Mouse (Mus musculus) heart, adult 18-20 months (tissue): Measurements from ENCODE around the gene Fbxw26. TPM values are rescaled to one million over a fixed set of nuclear protein-coding genes. Genes with fewer than 3 reads are reported as not detected.
"Not testable (repeated sequence)": the region's sequence is repeated elsewhere in the genome, so short reads cannot be mapped to it uniquely, and the experiment has no call there.

Experiments used
- DNase-seq, 2 experiments: peaks; one replicate each; pipeline ENCODE4 v3.0.0; 2021 to 2022; ENCODE audit warnings: mixed read lengths in 1 of 2
- long read RNA-seq, 2 experiments: library from polyadenylated mRNA; stranded (forward); transcript quantifications; one replicate each; pipeline ENCODE4 v2.0.0; 2021
- total RNA-seq, 2 experiments: library from RNA; stranded (reverse); gene quantifications; 2 replicates each; pipeline ENCODE4 v1.2.3; 2021

Fbxw26 gene
- not detected for total RNA-seq
- long read RNA-seq, experiment 1: 0 reads
- long read RNA-seq, experiment 2: 0 reads

- DNase-seq: not testable (repeated sequence)
Observed at GRCm38 (mm10) chr9:109745989-109746388, at the start of gene Fbxw26. Gene Fbxw26, minus strand, starts transcription at chr9:109746089.

DNA sequence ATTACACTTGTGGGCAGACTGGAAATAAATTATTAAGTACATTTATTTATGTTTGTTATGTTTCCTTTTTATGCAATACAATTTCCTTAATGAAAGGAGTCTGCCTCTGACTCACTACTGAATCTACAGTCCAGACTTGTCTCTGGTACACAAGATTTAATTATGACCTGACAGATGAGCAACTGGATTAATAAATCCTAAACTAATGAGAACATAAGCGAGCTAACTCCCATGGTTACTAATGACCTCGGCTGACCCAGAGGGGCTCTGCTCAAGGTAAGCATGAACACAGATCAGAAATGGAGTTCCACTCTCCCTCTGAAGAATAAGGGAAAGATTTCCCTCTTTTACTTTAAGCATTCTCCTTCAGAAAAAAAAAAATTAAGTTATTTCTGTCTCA, 49.3 kb upstream of the Fbxw26 start:
- no peak for DNase-seq

DNA sequence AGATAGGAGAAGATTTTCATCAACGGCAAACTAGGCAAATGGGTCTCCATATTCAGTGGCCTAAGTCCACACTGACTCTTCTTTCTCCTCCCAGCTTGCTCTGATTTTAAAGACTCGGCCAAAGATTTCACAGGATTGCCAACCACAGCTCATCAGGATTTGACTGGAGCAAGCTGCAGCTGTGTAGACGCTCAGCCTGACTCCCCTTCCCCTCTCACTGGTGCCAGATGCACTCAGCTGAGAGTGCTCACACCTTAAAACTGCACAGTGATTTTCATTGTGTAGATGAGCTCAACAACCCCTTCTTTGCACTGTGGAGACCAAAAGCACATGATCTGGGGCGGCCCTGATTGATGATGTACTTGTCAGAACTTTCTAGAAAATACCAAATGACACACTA, 44.7 kb upstream of the Fbxw26 start, which contains the start of gene Fbxw27:
Gene Fbxw27, minus strand, starts transcription at position 101 of the 400 bp plus-strand sequence.
- not testable (repeated sequence) for DNase-seq

GRCm38 (mm10) chr9:109766841-109767240, 21.0 kb upstream of the Fbxw26 start:
- peak in 1 of 2 experiments; percentile 2 for DNase-seq

- not testable (repeated sequence) for DNase-seq
Observed at GRCm38 (mm10) chr9:109702600-109702999, 43.3 kb downstream of the Fbxw26 start, which contains the start of gene Fbxw18. Gene Fbxw18, minus strand, starts transcription at chr9:109702700.

DNA sequence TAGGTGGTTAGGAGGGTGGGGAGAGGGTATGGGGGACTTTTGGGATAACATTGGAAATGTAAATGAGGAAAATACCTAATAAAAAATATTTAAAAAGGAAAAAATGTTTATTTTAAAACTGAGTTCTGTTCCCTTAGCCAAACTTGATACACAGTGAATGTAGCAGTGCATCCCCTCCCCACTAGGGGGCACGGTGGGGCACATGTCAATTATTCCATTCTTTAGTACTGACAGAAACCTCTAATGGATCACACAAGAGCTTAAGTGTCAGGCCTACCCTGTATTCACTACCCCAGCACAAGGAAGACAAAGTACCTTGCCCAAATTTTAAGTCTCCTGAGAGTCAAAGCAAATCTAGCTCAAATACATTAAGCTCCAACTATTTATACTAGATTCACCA, 60.6 kb downstream of the Fbxw26 start:
- peak; percentile 9 to 68 for DNase-seq

Other genes with a start within 250 kb of the Fbxw26 start
- not detected for gene Fbxw15, start 177.8 kb downstream of the Fbxw26 start, total RNA-seq
- gene Fbxw24, start 120.0 kb downstream of the Fbxw26 start, total RNA-seq: not detected
- not detected for gene Fbxw25, start 81.4 kb downstream of the Fbxw26 start, total RNA-seq
- gene Fbxw18, start 43.4 kb downstream of the Fbxw26 start, total RNA-seq: not detected
- gene Fbxw27, start 44.6 kb upstream of the Fbxw26 start, total RNA-seq: not detected
- gene Spink8, start 66.2 kb upstream of the Fbxw26 start, total RNA-seq: not detected
- 10 to 100 TPM; 23.4 to 25.3 TPM for gene Nme6, start 86.7 kb upstream of the Fbxw26 start, total RNA-seq
- not detected for gene Camp, start 103.5 kb upstream of the Fbxw26 start, total RNA-seq
- gene Cdc25a, start 129.5 kb upstream of the Fbxw26 start, total RNA-seq: 1 to 10 TPM; 4.7 to 5.3 TPM
- 100 to 1,000 TPM; 314 to 326 TPM for gene Map4, start 185.4 kb upstream of the Fbxw26 start, total RNA-seq